Mouse (Mus musculus): ENCODE results near the gene Dand5.
A peak's percentile ranks its signal among the peaks of the same experiment; 100 is the strongest.

DNA sequence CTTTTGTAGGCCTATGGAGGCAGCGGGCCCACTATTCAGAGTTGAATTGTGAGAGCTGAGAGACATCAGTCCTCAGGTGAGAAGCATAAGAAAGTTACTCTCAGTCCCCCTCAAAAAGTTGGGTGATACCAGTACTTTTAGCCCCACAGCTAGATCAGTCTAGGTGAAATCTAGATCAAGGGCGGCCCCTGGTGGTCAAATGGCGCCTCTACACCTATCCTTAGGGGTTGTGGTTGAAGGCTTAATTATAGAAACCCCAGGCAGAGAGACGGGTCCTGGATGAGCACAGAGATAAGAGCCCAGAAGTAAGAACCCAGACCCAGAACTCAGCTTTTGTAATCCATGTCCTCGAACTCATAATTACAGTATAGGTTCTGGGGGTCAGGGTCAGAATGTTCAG is 9.6 kb downstream of the Dand5 start:
- peak; percentile 37; the same call in 1 of the 2 replicates for TF ChIP-seq CTCF (IDR thresholded peaks at IDR 0.05; ENCODE audit: control insufficient read depth, insufficient read depth, insufficient replicate concordance, low read depth, low read length)
- TF ChIP-seq POLR2A (IDR thresholded peaks at IDR 0.05; ENCODE audit: control insufficient read depth, low read depth, low read length), result no peak

Data from testis, adult 2 months (tissue).